In the genomic region with DNA sequence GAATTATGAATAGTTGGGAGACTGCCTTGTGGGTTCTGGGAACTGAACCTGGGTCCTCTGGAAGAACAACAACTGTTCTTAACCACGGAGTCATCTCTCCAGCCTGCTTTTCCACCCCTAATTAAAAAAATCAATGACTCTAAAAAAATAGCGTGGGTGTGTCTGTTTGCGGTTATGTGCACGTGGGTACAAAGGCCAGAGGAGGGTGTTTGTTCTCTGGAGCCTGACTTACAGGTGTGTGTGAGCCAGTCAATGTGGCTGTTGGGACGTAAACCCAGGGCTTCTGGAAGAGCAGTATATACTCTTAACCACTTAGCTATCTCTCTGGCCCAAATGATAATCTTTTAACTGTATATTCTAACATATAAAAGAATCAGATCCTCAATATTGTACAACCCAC, we compare ENCODE assay signal across 24 mouse cellular contexts.
DNase-seq lines count a peak whose midpoint lies in the region; ATAC-seq lines count a peak whose summit lies in the region.
"Had no signal": no experiment of that assay in that cellular context is flagged by ENCODE, and none has a peak within 500 bp of the region (broad histone marks: within the 10 kb centered on the region; RNA-seq: fewer than 3 reads in every experiment).

No protein-coding gene starts in this region.

- no peak overlapping the region for H3K9ac ChIP-seq in intestine, embryonic 14.5 days (ENCODE audit: low read length)
- H3K9ac ChIP-seq: heart, embryonic 13.5 days; hindbrain, embryonic 14.5 days; liver, embryonic 14.5 days had no signal

- ATAC-seq in intestine, embryonic 14.5 days (replicated peaks; ENCODE audit: low FRiP score, low TSS enrichment, low read depth), result peak; percentile 85
- ATAC-seq: Patski had no signal

- DNase-seq in thymus, postnatal 14 days, result peak; percentile 24
- DNase-seq in thymus, postnatal 4 days, result no peak
- no peak for DNase-seq in intestine, embryonic 14.5 days (ENCODE audit: low spot score)
- DNase-seq in naive thymus-derived CD4-positive, alpha-beta T cell, adult 2 months (ENCODE audit: low read depth), result peak; percentile 74
- DNase-seq in gastrocnemius, postnatal 36 days, result no peak
- no peak for DNase-seq in cerebellum, postnatal 25 days
- no peak for DNase-seq in adrenal gland, postnatal 36 days
- DNase-seq in right cerebral cortex, adult 18-20 months, result no peak
- DNase-seq: adrenal gland, postnatal 25 days; cerebellum, adult 11-12 months; heart, postnatal 36 days; kidney, adult 9 months; kidney, postnatal 36 days; layer of hippocampus, adult 9-11 months; left cerebral cortex, postnatal 4 days; midbrain, embryonic 14.5 days; right cerebral cortex, postnatal 25 days had no signal

- H3K36me3 ChIP-seq in intestine, embryonic 14.5 days (ENCODE audit: control insufficient read depth, insufficient read depth, low read length), result peaks cover 24% of the 10 kb centered on the region

- 69% methylated on average over 5 of the region's 5 CpGs for WGBS in intestine, embryonic 14.5 days

- H3K4me1 ChIP-seq in intestine, embryonic 14.5 days (replicated peaks; ENCODE audit: control insufficient read depth, insufficient read depth, low read length), result no peaks in the 10 kb centered on the region
- H3K4me1 ChIP-seq: heart, embryonic 13.5 days; megakaryocyte, embryonic 14.5 days had no signal

- H3K4me2 ChIP-seq in intestine, embryonic 14.5 days (ENCODE audit: low read length), result no peak overlapping the region
- H3K4me2 ChIP-seq: heart, embryonic 13.5 days; hindbrain, embryonic 14.5 days had no signal

- no peak overlapping the region for H3K27ac ChIP-seq in intestine, embryonic 14.5 days (ENCODE audit: low read depth)
- H3K27ac ChIP-seq: heart, embryonic 13.5 days; hindbrain, embryonic 14.5 days; left cerebral cortex, adult 2 months; liver, embryonic 14.5 days had no signal

- H3K4me3 ChIP-seq in intestine, embryonic 14.5 days (ENCODE audit: low read depth, low read length), result no peak overlapping the region
- H3K4me3 ChIP-seq: heart, embryonic 13.5 days; left cerebral cortex, adult 2 months; megakaryocyte, embryonic 14.5 days; myocyte had no signal

- H3K9me3 ChIP-seq in intestine, embryonic 14.5 days (ENCODE audit: control insufficient read depth, low read length), result no peaks in the 10 kb centered on the region
- H3K9me3 ChIP-seq: heart, embryonic 13.5 days; megakaryocyte, embryonic 14.5 days had no signal

- intact Hi-C loops in gastrocnemius, postnatal 36 days (cut with DNase I), result no loop called here

- no peaks in the 10 kb centered on the region for H3K27me3 ChIP-seq in intestine, embryonic 14.5 days (replicated peaks; ENCODE audit: control insufficient read depth, insufficient read depth, low read length)
- H3K27me3 ChIP-seq: heart, embryonic 13.5 days; megakaryocyte, embryonic 14.5 days; Patski had no signal

Comparison
In these comparisons a context has a peak if more than half of its experiments do, and no peak if none do; other contexts are left out.
1. DNase-seq: peak in thymus, postnatal 14 days (single experiment) and naive thymus-derived CD4-positive, alpha-beta T cell, adult 2 months (single experiment); none in thymus, postnatal 4 days (single experiment), intestine, embryonic 14.5 days (single experiment), gastrocnemius, postnatal 36 days (0 of 2), cerebellum, postnatal 25 days (0 of 2), adrenal gland, postnatal 36 days (0 of 2) and right cerebral cortex, adult 18-20 months (single experiment).